Mouse (Mus musculus) heart, embryonic 10.5 days (tissue): ENCODE measurements around the gene Rtn2. TPM values are rescaled to one million over a fixed set of nuclear protein-coding genes. Genes with fewer than 3 reads are reported as not detected.
A peak's percentile ranks its signal among the peaks of the same experiment; 100 is the strongest.

Experiments
- DNase-seq: peaks from one replicate; pipeline ENCODE4 v3.0.0-alpha.2; 2017; ENCODE audit warnings: low spot score
- H3K27ac ChIP-seq: fragments of 300-500 bp; sonication (generic); 2 replicates; pipeline ENCODE4 v1.5.1; 2016; ENCODE audit warnings: mild to moderate bottlenecking
- H3K27me3 ChIP-seq: fragments of 300-500 bp; sonication (generic); 2 replicates; pipeline ENCODE4 v1.6.1; 2016; ENCODE audit warnings: mild to moderate bottlenecking; ENCODE audit not compliant: poor library complexity, insufficient read depth, severe bottlenecking
- H3K36me3 ChIP-seq: fragments of 300-500 bp; sonication (generic); 2 replicates; pipeline ENCODE4 v1.6.1; 2016; ENCODE audit warnings: mild to moderate bottlenecking, moderate library complexity
- H3K4me1 ChIP-seq: fragments of 300-500 bp; sonication (generic); 2 replicates; pipeline ENCODE4 v1.6.1; 2016; ENCODE audit warnings: mild to moderate bottlenecking
- H3K4me3 ChIP-seq: fragments of 300-500 bp; sonication (generic); 2 replicates; pipeline ENCODE4 v1.5.1; 2016; ENCODE audit warnings: mild to moderate bottlenecking, moderate library complexity
- H3K9me3 ChIP-seq: fragments of 300-500 bp; sonication (generic); 2 replicates; pipeline ENCODE4 v1.6.1; 2016; ENCODE audit warnings: mild to moderate bottlenecking, moderate library complexity
- WGBS: fragments of 180-500 bp; shearing (Covaris S2); methylation state at CpG from one replicate; pipeline ENCODE4 v1.1.7; 2016; 5-methylcytosine and 5-hydroxymethylcytosine counted together
- polyA plus RNA-seq: library from polyadenylated mRNA; unstranded; fragments of >200 nt; fragmentation: Nextera tagmentation; extraction: Ambion mirVana; gene quantifications from 2 replicates; pipeline ENCODE4 v1.2.1, GENCODE M21; 2016

The Rtn2 gene
- polyA plus RNA-seq, 1 experiment from 2014 or later = 22.4 TPM

- H3K4me3 ChIP-seq = peak overlapping the region; percentile 55
- H3K9me3 ChIP-seq = no peaks in the 10 kb centered on the region
- peak overlapping the region; percentile 79 for H3K27ac ChIP-seq
- H3K27me3 ChIP-seq = no peaks in the 10 kb centered on the region
- H3K4me1 ChIP-seq = peaks cover 23% of the 10 kb centered on the region
- no peaks in the 10 kb centered on the region for H3K36me3 ChIP-seq
- DNase-seq = peak; percentile 97
- WGBS = 19% methylated on average over 20 of the region's 22 CpGs
Observed at GRCm38 (mm10) chr7:19295503-19296185, 13.2 kb downstream of the Rtn2 start.

GRCm38 (mm10) chr7:19297034-19297433 is 14.6 kb downstream of the Rtn2 start:
- Histone ChIP-seq H3K4me1 (peaks cover 14% of the 10 kb centered on the region), H3K27me3 (peaks cover 6% of the 10 kb centered on the region), H3K27ac (no peak overlapping the region), H3K4me3 (no peak overlapping the region), H3K9me3 (no peaks in the 10 kb centered on the region), H3K36me3 (no peaks in the 10 kb centered on the region)
- 83% methylated on average over 6 of the region's 6 CpGs for WGBS
- DNase-seq = no peak

GRCm38 (mm10) chr7:19297794-19298193 is 15.4 kb downstream of the Rtn2 start:
- Histone ChIP-seq H3K4me1 (peaks cover 15% of the 10 kb centered on the region), H3K4me3 (no peak overlapping the region), H3K27me3 (peaks cover 14% of the 10 kb centered on the region), H3K36me3 (no peaks in the 10 kb centered on the region), H3K9me3 (no peaks in the 10 kb centered on the region), H3K27ac (no peak overlapping the region)
- DNase-seq = no peak
- WGBS = 83% methylated on average over 5 of the region's 5 CpGs

- Histone ChIP-seq H3K9me3 (no peaks in the 10 kb centered on the region), H3K4me1 (peaks cover 17% of the 10 kb centered on the region), H3K4me3 (no peak overlapping the region), H3K27me3 (peaks cover 28% of the 10 kb centered on the region), H3K36me3 (no peaks in the 10 kb centered on the region), H3K27ac (no peak overlapping the region)
- no peak for DNase-seq
- 25% methylated on average over 3 of the region's 3 CpGs for WGBS
Observed at GRCm38 (mm10) chr7:19299194-19299593, 16.8 kb downstream of the Rtn2 start.

- Histone ChIP-seq H3K36me3 (no peaks in the 10 kb centered on the region), H3K27ac (peak overlapping the region; percentile 82), H3K9me3 (no peaks in the 10 kb centered on the region), H3K4me1 (peaks cover 25% of the 10 kb centered on the region), H3K4me3 (peak overlapping the region; percentile 54), H3K27me3 (peaks cover 44% of the 10 kb centered on the region)
- under 1% methylated on average over 29 of the region's 29 CpGs for WGBS
- DNase-seq = peak; percentile 83
Observed at GRCm38 (mm10) chr7:19300501-19301421, 18.3 kb downstream of the Rtn2 start.

- Histone ChIP-seq H3K27me3 (peaks cover 53% of the 10 kb centered on the region), H3K36me3 (no peaks in the 10 kb centered on the region), H3K4me1 (peaks cover 25% of the 10 kb centered on the region), H3K27ac (no peak overlapping the region), H3K4me3 (peak overlapping the region; percentile 54), H3K9me3 (no peaks in the 10 kb centered on the region)
- 11% methylated on average over 16 of the region's 16 CpGs for WGBS
- no peak for DNase-seq
Observed at GRCm38 (mm10) chr7:19301461-19302263, 19.2 kb downstream of the Rtn2 start.

- H3K9me3 ChIP-seq = no peaks in the 10 kb centered on the region
- 47% methylated on average over 13 of the region's 13 CpGs for WGBS
- H3K36me3 ChIP-seq = no peaks in the 10 kb centered on the region
- peak overlapping the region; percentile 54; the same call in 1 of the 2 replicates for H3K4me3 ChIP-seq
- no peak overlapping the region for H3K27ac ChIP-seq
- H3K4me1 ChIP-seq = peaks cover 27% of the 10 kb centered on the region
- peaks cover 60% of the 10 kb centered on the region for H3K27me3 ChIP-seq
- DNase-seq = no peak
Observed at GRCm38 (mm10) chr7:19302264-19303045, 20.0 kb downstream of the Rtn2 start.

GRCm38 (mm10) chr7:19303046-19303305 is 20.6 kb downstream of the Rtn2 start:
- Histone ChIP-seq H3K36me3 (no peaks in the 10 kb centered on the region), H3K4me1 (peaks cover 32% of the 10 kb centered on the region), H3K9me3 (no peaks in the 10 kb centered on the region), H3K27ac (no peak overlapping the region), H3K27me3 (peaks cover 62% of the 10 kb centered on the region), H3K4me3 (no peak overlapping the region)
- 76% methylated on average over 12 of the region's 12 CpGs for WGBS
- no peak for DNase-seq

- peak overlapping the region; percentile 58 for H3K4me3 ChIP-seq
- peaks cover 36% of the 10 kb centered on the region for H3K4me1 ChIP-seq
- H3K36me3 ChIP-seq = no peaks in the 10 kb centered on the region
- peak overlapping the region; percentile 14; the same call in 1 of the 2 replicates for H3K27ac ChIP-seq
- peak; percentile 83 for DNase-seq
- H3K27me3 ChIP-seq = peaks cover 62% of the 10 kb centered on the region
- H3K9me3 ChIP-seq = no peaks in the 10 kb centered on the region
- 3% methylated on average over 16 of the region's 16 CpGs for WGBS
Observed at GRCm38 (mm10) chr7:19303770-19304169, 21.3 kb downstream of the Rtn2 start.

GRCm38 (mm10) chr7:19304501-19305412 is 22.3 kb downstream of the Rtn2 start:
- 3% methylated on average over 48 of the region's 48 CpGs for WGBS
- Histone ChIP-seq H3K4me1 (peaks cover 44% of the 10 kb centered on the region), H3K36me3 (no peaks in the 10 kb centered on the region), H3K27me3 (peaks cover 62% of the 10 kb centered on the region), H3K27ac (no peak overlapping the region; the same call in 1 of the 2 replicates), H3K4me3 (peak overlapping the region; percentile 58), H3K9me3 (no peaks in the 10 kb centered on the region)
- no peak for DNase-seq

- H3K27ac ChIP-seq = no peak overlapping the region
- H3K4me1 ChIP-seq = peaks cover 45% of the 10 kb centered on the region
- H3K4me3 ChIP-seq = peak overlapping the region; percentile 58
- H3K9me3 ChIP-seq = no peaks in the 10 kb centered on the region
- no peak for DNase-seq
- H3K27me3 ChIP-seq = peaks cover 62% of the 10 kb centered on the region
- WGBS = 12% methylated on average over 6 of the region's 6 CpGs
- no peaks in the 10 kb centered on the region for H3K36me3 ChIP-seq
Observed at GRCm38 (mm10) chr7:19305413-19305735, 22.9 kb downstream of the Rtn2 start.
